9 mouse cellular contexts compared by ENCODE assay signal in the genomic region with DNA sequence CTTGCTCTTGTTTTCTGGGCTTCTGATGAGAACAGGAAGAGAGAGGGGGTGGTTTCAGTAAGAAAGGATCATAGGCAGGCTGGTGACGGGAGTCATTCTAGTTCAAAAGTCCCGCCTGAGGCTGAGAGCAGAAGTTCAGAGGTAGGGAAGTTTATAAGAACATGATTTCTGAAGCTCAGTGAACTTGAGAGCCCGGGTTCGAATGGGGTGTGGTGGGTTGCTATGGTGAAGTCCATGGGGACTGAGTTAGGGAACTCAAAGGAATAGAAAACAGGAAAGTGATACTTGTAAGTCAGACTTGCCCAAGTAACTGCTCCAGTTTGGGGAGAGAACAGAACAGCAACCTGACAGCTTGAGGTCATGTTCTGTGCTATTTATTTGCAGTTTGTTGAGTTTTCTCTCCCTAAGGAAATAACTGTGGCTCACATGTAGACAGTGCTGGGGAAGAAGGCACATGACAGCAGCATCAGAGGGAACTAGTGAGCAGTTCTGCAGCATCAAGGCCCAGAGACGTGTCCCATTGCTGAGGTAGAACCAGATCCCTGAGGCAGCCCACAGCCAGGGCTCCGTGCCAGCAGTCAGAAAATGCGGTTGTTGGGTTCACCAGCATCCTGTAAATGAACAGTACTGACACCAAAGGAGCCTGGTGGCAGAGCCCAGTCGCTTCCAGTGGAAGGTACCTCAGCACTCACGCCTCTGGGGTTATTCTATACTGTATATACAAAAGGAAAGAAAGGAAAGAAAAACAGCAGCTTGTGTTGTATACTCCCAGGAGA. TPM values are rescaled to one million over a fixed set of nuclear protein-coding genes. Genes with fewer than 3 reads are reported as not detected.
A peak's percentile ranks its signal among the peaks of the same experiment; 100 is the strongest.
DNase-seq lines count a peak whose midpoint lies in the region; ATAC-seq and TF ChIP-seq lines count a peak whose summit lies in the region.
"Had no signal": no experiment of that assay in that cellular context is flagged by ENCODE, and none has a peak within 500 bp of the region (broad histone marks: within the 10 kb centered on the region; RNA-seq: fewer than 3 reads in every experiment).

No protein-coding gene starts in this region.

- H3K9me3 ChIP-seq in forebrain, embryonic 15.5 days, result no peaks in the 10 kb centered on the region
- no peaks in the 10 kb centered on the region for H3K9me3 ChIP-seq in forebrain, postnatal 0 days (ENCODE audit: low read length)
- no peaks in the 10 kb centered on the region for H3K9me3 ChIP-seq in neural tube, embryonic 14.5 days (ENCODE audit: control insufficient read depth, low read length)
- H3K9me3 ChIP-seq: lung, embryonic 15.5 days had no signal

- peak overlapping the region; percentile 32; the same call in 1 of the 2 replicates for H3K27ac ChIP-seq in forebrain, embryonic 15.5 days (replicated peaks)
- H3K27ac ChIP-seq in forebrain, postnatal 0 days (ENCODE audit: low read depth, low read length), result no peak overlapping the region
- H3K27ac ChIP-seq in neural tube, embryonic 14.5 days (ENCODE audit: low read depth, low read length), result peak overlapping the region; percentile 17; the same call in 1 of the 2 replicates
- H3K27ac ChIP-seq: lung, embryonic 15.5 days had no signal

- peaks cover 48% of the 10 kb centered on the region for H3K4me1 ChIP-seq in forebrain, embryonic 15.5 days
- H3K4me1 ChIP-seq in forebrain, postnatal 0 days (ENCODE audit: insufficient read depth), result peaks cover 21% of the 10 kb centered on the region
- peaks cover 24% of the 10 kb centered on the region for H3K4me1 ChIP-seq in neural tube, embryonic 14.5 days (ENCODE audit: control insufficient read depth, insufficient read depth, low read length)

- no peak overlapping the region for H3K4me2 ChIP-seq in forebrain, embryonic 15.5 days (replicated peaks)
- no peak overlapping the region for H3K4me2 ChIP-seq in forebrain, postnatal 0 days (ENCODE audit: low read depth)
- H3K4me2 ChIP-seq in neural tube, embryonic 14.5 days (ENCODE audit: low read depth, low read length), result no peak overlapping the region
- H3K4me2 ChIP-seq: lung, embryonic 15.5 days had no signal

- no peak for TF ChIP-seq CTCF in forebrain, postnatal 0 days (IDR thresholded peaks at IDR 0.05; ENCODE audit: low read depth)

- no peak overlapping the region for H3K4me3 ChIP-seq in forebrain, embryonic 15.5 days
- no peak overlapping the region for H3K4me3 ChIP-seq in forebrain, postnatal 0 days (ENCODE audit: low read depth, low read length)
- H3K4me3 ChIP-seq in neural tube, embryonic 14.5 days (ENCODE audit: low read depth, low read length), result no peak overlapping the region
- H3K4me3 ChIP-seq: lung, embryonic 15.5 days had no signal

- no peak for DNase-seq in forebrain, postnatal 0 days
- no peak for DNase-seq in neural tube, embryonic 10.5 days (ENCODE audit: extremely low spot score, low spot score)
- DNase-seq in gastrocnemius, postnatal 14 days, result peak; percentile 43
- peak; percentile 38 for DNase-seq in lung, postnatal 14 days
- no peak for DNase-seq in embryo, embryonic 10.5 days (ENCODE audit: low spot score)

- 56% methylated on average over 9 of the region's 9 CpGs for WGBS in forebrain, embryonic 15.5 days
- WGBS in forebrain, postnatal 0 days, result 50% methylated on average over 9 of the region's 9 CpGs
- 57% methylated on average over 9 of the region's 9 CpGs for WGBS in neural tube, embryonic 14.5 days

- H3K36me3 ChIP-seq in forebrain, embryonic 15.5 days, result 0 out of 2 replicates have a peak, but pooled peaks cover 4% of the 10 kb centered on the region
- H3K36me3 ChIP-seq in forebrain, postnatal 0 days (ENCODE audit: insufficient read depth), result no peaks in the 10 kb centered on the region; the same call in 1 of the 2 replicates
- no peaks in the 10 kb centered on the region for H3K36me3 ChIP-seq in neural tube, embryonic 14.5 days (ENCODE audit: control insufficient read depth, insufficient read depth, low read length)
- H3K36me3 ChIP-seq: lung, embryonic 15.5 days had no signal

- no peak overlapping the region for H3K9ac ChIP-seq in forebrain, embryonic 15.5 days (replicated peaks)
- no peak overlapping the region for H3K9ac ChIP-seq in forebrain, postnatal 0 days
- no peak overlapping the region for H3K9ac ChIP-seq in neural tube, embryonic 14.5 days (replicated peaks; ENCODE audit: low read depth, low read length)
- H3K9ac ChIP-seq: lung, embryonic 15.5 days had no signal

- no peaks in the 10 kb centered on the region for H3K27me3 ChIP-seq in forebrain, embryonic 15.5 days
- H3K27me3 ChIP-seq in forebrain, postnatal 0 days (ENCODE audit: insufficient read depth, low read length), result no peaks in the 10 kb centered on the region
- no peaks in the 10 kb centered on the region for H3K27me3 ChIP-seq in neural tube, embryonic 14.5 days (ENCODE audit: control insufficient read depth, insufficient read depth, low read length)
- H3K27me3 ChIP-seq: lung, embryonic 15.5 days had no signal

- no peak; the same call in 1 of the 2 replicates for ATAC-seq in forebrain, embryonic 15.5 days (replicated peaks)
- ATAC-seq in forebrain, postnatal 0 days, result no peak
- ATAC-seq in neural tube, embryonic 14.5 days (ENCODE audit: low read depth), result no peak
- no peak for ATAC-seq in erythroid progenitor cell, adult 5-6 weeks (replicated peaks; ENCODE audit: low FRiP score, poor library complexity, severe bottlenecking)

- intact Hi-C loops in gastrocnemius, postnatal 14 days (cut with DNase I; ENCODE audit: low total_unique reads), result no loop called here

RNA-seq across cellular contexts. Expression of a gene that starts 52.4 kb away (rescaled TPM):
- 75.6 and 79.3 TPM in 2 replicates for polyA plus RNA-seq in forebrain, embryonic 15.5 days (2015; fragmentation: Nextera tagmentation; extraction: Ambion mirVana)
- 147 and 155 TPM in 2 replicates for total RNA-seq in forebrain, postnatal 0 days (2014; rRNA removed)
- polyA plus RNA-seq in forebrain, postnatal 0 days (2015; fragmentation: Nextera tagmentation; extraction: Ambion mirVana), result 75.1 and 85.8 TPM in 2 replicates
- 106 and 113 TPM in 2 replicates for polyA plus RNA-seq in neural tube, embryonic 14.5 days (2014; fragmentation: Nextera tagmentation; extraction: Ambion mirVana)
- 10 to 100 TPM; 13.3 to 17.8 TPM for total RNA-seq in gastrocnemius, postnatal 14 days (2021)
- 6.1 and 6.3 TPM in 2 replicates for total RNA-seq in erythroid progenitor cell, adult 5-6 weeks (2015; ENCODE audit: low replicate concordance)
- total RNA-seq in erythroid progenitor cell, adult 5-6 weeks (2017; ENCODE audit: low replicate concordance), result 1.4 and 8.5 TPM in 2 replicates

Comparison
In these comparisons a context has a peak if more than half of its experiments do, and no peak if none do; other contexts are left out.
1. DNase-seq: peak in gastrocnemius, postnatal 14 days (single experiment) and lung, postnatal 14 days (single experiment); none in forebrain, postnatal 0 days (single experiment), neural tube, embryonic 10.5 days (single experiment) and embryo, embryonic 10.5 days (single experiment).